14 mouse cellular contexts compared by ENCODE assay signal in genomic region chr17:48795773-48796172, GRCm38 (mm10).
"Had no signal": no experiment of that assay in that cellular context is flagged by ENCODE, and none has a peak within 500 bp of the region (broad histone marks: within the 10 kb centered on the region; RNA-seq: fewer than 3 reads in every experiment).

No protein-coding gene starts in this region.

- H3K9ac ChIP-seq: limb, embryonic 13.5 days; liver, embryonic 14.5 days; neural tube, embryonic 12.5 days; stomach, embryonic 15.5 days had no signal

- H3K9me3 ChIP-seq: limb, embryonic 13.5 days; midbrain, embryonic 10.5 days; neural tube, embryonic 12.5 days; stomach, embryonic 15.5 days had no signal

- H3K4me3 ChIP-seq: limb, embryonic 13.5 days; midbrain, embryonic 10.5 days; neural tube, embryonic 12.5 days; stomach, embryonic 15.5 days had no signal

- DNase-seq: kidney, postnatal 10 days; left cerebral cortex, postnatal 4 days; lung, adult 18-20 months; midbrain, embryonic 14.5 days; retina, postnatal 1 day; right cerebral cortex, postnatal 4 days; spleen, adult 18-20 months; thymus, adult 2 months; thymus, postnatal 4 days had no signal

- H3K36me3 ChIP-seq: limb, embryonic 13.5 days; midbrain, embryonic 10.5 days; neural tube, embryonic 12.5 days; stomach, embryonic 15.5 days had no signal

- H3K4me1 ChIP-seq: limb, embryonic 13.5 days; stomach, embryonic 15.5 days had no signal

- H3K4me2 ChIP-seq: limb, embryonic 13.5 days; neural tube, embryonic 12.5 days; stomach, embryonic 15.5 days had no signal

- H3K27ac ChIP-seq: limb, embryonic 13.5 days; liver, embryonic 14.5 days; midbrain, embryonic 10.5 days; neural tube, embryonic 12.5 days; stomach, embryonic 15.5 days had no signal

- H3K27me3 ChIP-seq: limb, embryonic 13.5 days; neural tube, embryonic 12.5 days; stomach, embryonic 15.5 days had no signal
